Mouse (Mus musculus): ENCODE measurements around the gene Aco1.

DNA sequence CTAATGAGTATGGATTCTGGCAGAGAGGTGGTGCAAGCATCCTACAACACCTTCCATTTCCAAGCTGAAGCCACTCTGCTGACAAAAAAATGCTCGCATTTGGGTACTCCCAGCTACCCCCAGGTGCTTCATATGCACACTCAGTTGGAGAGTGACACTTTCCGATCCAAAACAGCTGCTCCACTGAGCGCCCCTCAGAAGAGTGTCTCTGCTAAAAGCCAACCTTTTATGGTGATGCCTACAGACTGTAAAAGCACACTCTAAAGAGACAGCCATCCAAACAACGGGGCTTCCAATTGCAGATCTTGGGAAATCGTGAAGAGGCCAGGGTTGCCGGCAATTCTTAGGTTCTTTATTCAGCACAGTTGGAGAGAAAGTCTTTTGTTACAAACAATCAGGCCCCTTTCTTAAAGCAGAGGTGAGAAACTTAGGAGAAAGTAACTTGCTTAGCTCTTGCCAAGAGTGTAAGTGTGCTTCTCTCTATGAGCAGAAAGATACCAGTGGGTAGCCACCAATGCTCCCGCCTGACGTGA, 36.8 kb upstream of the Aco1 start:
- TF ChIP-seq CTCF (IDR thresholded peaks at IDR 0.05; ENCODE audit: low read depth) (no peak), EP300 (IDR thresholded peaks at IDR 0.05; ENCODE audit: low read depth) (no peak)
